Comparison of ENCODE assay signal across 23 mouse cellular contexts in genomic region chr17:15701505-15701904, GRCm38 (mm10). TPM values are rescaled to one million over a fixed set of nuclear protein-coding genes. Genes with fewer than 3 reads are reported as not detected.
DNase-seq lines count a peak whose midpoint lies in the region; ATAC-seq and TF ChIP-seq lines count a peak whose summit lies in the region.
"Had no signal": no experiment of that assay in that cellular context is flagged by ENCODE, and none has a peak within 500 bp of the region (broad histone marks: within the 10 kb centered on the region; RNA-seq: fewer than 3 reads in every experiment).

No protein-coding gene starts in this region.

- TF ChIP-seq CTCF in lung, postnatal 0 days (IDR thresholded peaks at IDR 0.05) = no peak

- no peak overlapping the region for H3K27ac ChIP-seq in lung, postnatal 0 days (ENCODE audit: low read length)
- H3K27ac ChIP-seq in kidney, embryonic 15.5 days = no peak overlapping the region
- H3K27ac ChIP-seq: heart, embryonic 15.5 days; hindbrain, embryonic 10.5 days; hindbrain, embryonic 13.5 days; intestine, embryonic 15.5 days had no signal

- TF ChIP-seq EP300 in lung, postnatal 0 days (IDR thresholded peaks at IDR 0.05) = peak; percentile 65

- DNase-seq in adrenal gland, postnatal 14 days = peak; percentile 14
- DNase-seq in adrenal gland, postnatal 4 days (ENCODE audit: low spot score in 2 of 2) = no peak
- DNase-seq in lung, postnatal 0 days (ENCODE audit: low spot score) = peak; percentile 58
- no peak for DNase-seq in lung, postnatal 4 days
- peak; percentile 42 for DNase-seq in 416B (ENCODE audit: low read depth)
- DNase-seq in adipocyte (ENCODE audit: low spot score) = peak; percentile 70
- DNase-seq: cerebellum, adult 18-20 months; cerebellum, adult 9-10 months; cerebellum, postnatal 14 days; forebrain, postnatal 0 days; gastrocnemius, postnatal 25 days; heart, adult 18-20 months; heart, postnatal 10 days; heart, postnatal 36 days had no signal

- no peaks in the 10 kb centered on the region for H3K9me3 ChIP-seq in lung, postnatal 0 days (ENCODE audit: low read length)
- no peaks in the 10 kb centered on the region for H3K9me3 ChIP-seq in kidney, embryonic 15.5 days (replicated peaks)
- H3K9me3 ChIP-seq: heart, embryonic 12.5 days; heart, embryonic 15.5 days; hindbrain, embryonic 10.5 days; hindbrain, embryonic 13.5 days; intestine, embryonic 15.5 days had no signal

- H3K4me2 ChIP-seq in lung, postnatal 0 days (replicated peaks; ENCODE audit: low read depth, low read length) = no peak overlapping the region
- no peak overlapping the region for H3K4me2 ChIP-seq in kidney, embryonic 15.5 days
- H3K4me2 ChIP-seq: heart, embryonic 12.5 days; heart, embryonic 15.5 days; hindbrain, embryonic 13.5 days; intestine, embryonic 15.5 days had no signal

- H3K4me1 ChIP-seq in lung, postnatal 0 days (ENCODE audit: insufficient read depth, low read depth, low read length) = 0 out of 2 replicates have a peak, but pooled peaks cover 2% of the 10 kb centered on the region
- H3K4me1 ChIP-seq in kidney, embryonic 15.5 days = peaks cover 7% of the 10 kb centered on the region

- no peaks in the 10 kb centered on the region for H3K36me3 ChIP-seq in lung, postnatal 0 days (ENCODE audit: insufficient read depth, low read length)
- H3K36me3 ChIP-seq in kidney, embryonic 15.5 days = no peaks in the 10 kb centered on the region
- H3K36me3 ChIP-seq: heart, embryonic 12.5 days; heart, embryonic 15.5 days; hindbrain, embryonic 10.5 days; hindbrain, embryonic 13.5 days; intestine, embryonic 15.5 days had no signal

- no peaks in the 10 kb centered on the region for H3K27me3 ChIP-seq in lung, postnatal 0 days (replicated peaks; ENCODE audit: insufficient read depth, low read length)
- H3K27me3 ChIP-seq in kidney, embryonic 15.5 days = no peaks in the 10 kb centered on the region
- H3K27me3 ChIP-seq: heart, embryonic 12.5 days; heart, embryonic 15.5 days; hindbrain, embryonic 13.5 days; intestine, embryonic 15.5 days had no signal

- H3K9ac ChIP-seq in lung, postnatal 0 days (replicated peaks; ENCODE audit: low read depth) = no peak overlapping the region
- no peak overlapping the region for H3K9ac ChIP-seq in kidney, embryonic 15.5 days
- H3K9ac ChIP-seq: forebrain, postnatal 0 days; heart, embryonic 12.5 days; heart, embryonic 15.5 days; hindbrain, embryonic 13.5 days; intestine, embryonic 15.5 days had no signal

- no peak overlapping the region for H3K4me3 ChIP-seq in lung, postnatal 0 days (ENCODE audit: low read depth, low read length)
- H3K4me3 ChIP-seq in kidney, embryonic 15.5 days (replicated peaks) = no peak overlapping the region
- H3K4me3 ChIP-seq: heart, embryonic 12.5 days; heart, embryonic 15.5 days; hindbrain, embryonic 10.5 days; hindbrain, embryonic 13.5 days; intestine, embryonic 15.5 days had no signal

- 78% methylated on average over 5 of the region's 5 CpGs for WGBS in lung, postnatal 0 days
- 87% methylated on average over 5 of the region's 5 CpGs for WGBS in kidney, embryonic 15.5 days

- no peak for ATAC-seq in lung, postnatal 0 days
- no peak for ATAC-seq in kidney, embryonic 15.5 days (replicated peaks; ENCODE audit: low FRiP score)
- ATAC-seq: activated CD4-positive, CD25-positive, alpha-beta regulatory T cell, adult 4 months; forebrain, embryonic 14.5 days; forebrain, postnatal 0 days; hindbrain, embryonic 16.5 days; intestine, embryonic 15.5 days had no signal

RNA-seq across cellular contexts. Expression of gene Chd1, which starts 3.3 kb away (rescaled TPM):
- 47.2 and 47.4 TPM in 2 replicates for total RNA-seq in adrenal gland, postnatal 14 days (2021)
- 10 to 100 TPM; 39.4 TPM for total RNA-seq in adrenal gland, postnatal 4 days (2021)
- polyA plus RNA-seq in lung, postnatal 0 days (2015; fragmentation: Nextera tagmentation; extraction: Ambion mirVana) = 17.1 and 19.6 TPM in 2 replicates
- polyA plus RNA-seq in kidney, embryonic 15.5 days (2015; fragmentation: Nextera tagmentation; extraction: Ambion mirVana) = 29.5 and 30.9 TPM in 2 replicates

Comparison
In these comparisons a context has a peak if more than half of its experiments do, and no peak if none do; other contexts are left out.
1. DNase-seq: peak in adrenal gland, postnatal 14 days (single experiment), lung, postnatal 0 days (single experiment), 416B (single experiment) and adipocyte (single experiment); none in adrenal gland, postnatal 4 days (0 of 2) and lung, postnatal 4 days (0 of 2).